ENCODE assay signal across 8 mouse cellular contexts in genomic region chr16:57549061-57550037, GRCm38 (mm10). TPM values are rescaled to one million over a fixed set of nuclear protein-coding genes. Genes with fewer than 3 reads are reported as not detected.
DNase-seq lines count a peak whose midpoint lies in the region; ATAC-seq lines count a peak whose summit lies in the region.

No protein-coding gene starts in this region.

- 1% methylated on average over 43 of the region's 64 CpGs for WGBS in embryonic facial prominence, embryonic 14.5 days
- under 1% methylated on average over 64 of the region's 64 CpGs for WGBS in heart, embryonic 13.5 days
- WGBS in kidney, embryonic 16.5 days = 1% methylated on average over 56 of the region's 64 CpGs
- WGBS in liver, embryonic 15.5 days (ENCODE audit: insufficient replicate concordance) = under 1% methylated on average over 64 of the region's 64 CpGs
- under 1% methylated on average over 64 of the region's 64 CpGs for WGBS in stomach, embryonic 16.5 days

- no peaks in the 10 kb centered on the region for H3K27me3 ChIP-seq in embryonic facial prominence, embryonic 14.5 days (replicated peaks; ENCODE audit: control insufficient read depth, insufficient read depth, low read length)
- no peaks in the 10 kb centered on the region for H3K27me3 ChIP-seq in heart, embryonic 13.5 days (replicated peaks)
- H3K27me3 ChIP-seq in kidney, embryonic 16.5 days (ENCODE audit: insufficient read depth, low read length) = no peaks in the 10 kb centered on the region
- peaks cover 30% of the 10 kb centered on the region for H3K27me3 ChIP-seq in liver, embryonic 15.5 days
- no peaks in the 10 kb centered on the region for H3K27me3 ChIP-seq in stomach, embryonic 16.5 days (ENCODE audit: control insufficient read depth, insufficient read depth, low read length)

- peak overlapping the region; percentile 76 for H3K4me3 ChIP-seq in embryonic facial prominence, embryonic 14.5 days (ENCODE audit: low read depth, low read length)
- peak overlapping the region; percentile 86 for H3K4me3 ChIP-seq in heart, embryonic 13.5 days
- peak overlapping the region; percentile 76 for H3K4me3 ChIP-seq in kidney, embryonic 16.5 days (ENCODE audit: low read length)
- peak overlapping the region; percentile 59 for H3K4me3 ChIP-seq in liver, embryonic 15.5 days (replicated peaks)
- peak overlapping the region; percentile 81 for H3K4me3 ChIP-seq in stomach, embryonic 16.5 days (replicated peaks; ENCODE audit: low read length)

- no peaks in the 10 kb centered on the region for H3K36me3 ChIP-seq in embryonic facial prominence, embryonic 14.5 days (ENCODE audit: control insufficient read depth, insufficient read depth, low read length)
- peaks cover 20% of the 10 kb centered on the region for H3K36me3 ChIP-seq in heart, embryonic 13.5 days
- H3K36me3 ChIP-seq in kidney, embryonic 16.5 days (ENCODE audit: insufficient read depth, low read length) = no peaks in the 10 kb centered on the region
- H3K36me3 ChIP-seq in liver, embryonic 15.5 days (replicated peaks) = no peaks in the 10 kb centered on the region
- H3K36me3 ChIP-seq in stomach, embryonic 16.5 days (ENCODE audit: control insufficient read depth, insufficient read depth, low read length) = no peaks in the 10 kb centered on the region

- peak overlapping the region; percentile 77 for H3K4me2 ChIP-seq in embryonic facial prominence, embryonic 14.5 days (ENCODE audit: low read depth, low read length)
- peak overlapping the region; percentile 85 for H3K4me2 ChIP-seq in heart, embryonic 13.5 days
- H3K4me2 ChIP-seq in kidney, embryonic 16.5 days (replicated peaks; ENCODE audit: low read depth, low read length) = peak overlapping the region; percentile 93
- peak overlapping the region; percentile 72 for H3K4me2 ChIP-seq in liver, embryonic 15.5 days
- peak overlapping the region; percentile 82 for H3K4me2 ChIP-seq in stomach, embryonic 16.5 days (ENCODE audit: low read depth, low read length)

- peak; percentile 71 for DNase-seq in 416B (ENCODE audit: low read depth)
- peak; percentile 90 for DNase-seq in adrenal gland, adult 2 months
- DNase-seq in embryonic facial prominence, embryonic 14.5 days (ENCODE audit: low spot score) = peak; percentile 92
- peak; percentile 84 for DNase-seq in neural tube, embryonic 10.5 days (ENCODE audit: extremely low spot score, low spot score)

- H3K9ac ChIP-seq in embryonic facial prominence, embryonic 14.5 days (ENCODE audit: low read depth, low read length) = peak overlapping the region; percentile 94
- H3K9ac ChIP-seq in heart, embryonic 13.5 days = peak overlapping the region; percentile 99
- peak overlapping the region; percentile 95 for H3K9ac ChIP-seq in kidney, embryonic 16.5 days (replicated peaks; ENCODE audit: low read length)
- H3K9ac ChIP-seq in liver, embryonic 15.5 days = peak overlapping the region; percentile 53
- peak overlapping the region; percentile 100 for H3K9ac ChIP-seq in stomach, embryonic 16.5 days (ENCODE audit: low read length)

- peaks cover 5% of the 10 kb centered on the region for H3K4me1 ChIP-seq in embryonic facial prominence, embryonic 14.5 days (ENCODE audit: control insufficient read depth, insufficient read depth, low read length)
- peaks cover 54% of the 10 kb centered on the region for H3K4me1 ChIP-seq in heart, embryonic 13.5 days
- H3K4me1 ChIP-seq in kidney, embryonic 16.5 days (ENCODE audit: insufficient read depth, low read length) = peaks cover 19% of the 10 kb centered on the region
- H3K4me1 ChIP-seq in liver, embryonic 15.5 days (replicated peaks) = 0 out of 2 replicates have a peak, but pooled peaks cover 6% of the 10 kb centered on the region
- H3K4me1 ChIP-seq in stomach, embryonic 16.5 days (ENCODE audit: control insufficient read depth, insufficient read depth, low read length) = peaks cover 22% of the 10 kb centered on the region

- no peaks in the 10 kb centered on the region for H3K9me3 ChIP-seq in embryonic facial prominence, embryonic 14.5 days (ENCODE audit: control insufficient read depth, low read length)
- H3K9me3 ChIP-seq in heart, embryonic 13.5 days = no peaks in the 10 kb centered on the region
- H3K9me3 ChIP-seq in kidney, embryonic 16.5 days (ENCODE audit: low read length) = no peaks in the 10 kb centered on the region
- H3K9me3 ChIP-seq in liver, embryonic 15.5 days (replicated peaks) = no peaks in the 10 kb centered on the region
- no peaks in the 10 kb centered on the region for H3K9me3 ChIP-seq in stomach, embryonic 16.5 days (replicated peaks; ENCODE audit: control insufficient read depth, low read length)

- peak overlapping the region; percentile 81 for H3K27ac ChIP-seq in embryonic facial prominence, embryonic 14.5 days (replicated peaks; ENCODE audit: low read depth, low read length)
- peak overlapping the region; percentile 92 for H3K27ac ChIP-seq in heart, embryonic 13.5 days (replicated peaks)
- peak overlapping the region; percentile 61 for H3K27ac ChIP-seq in kidney, embryonic 16.5 days (ENCODE audit: low read length)
- no peak overlapping the region for H3K27ac ChIP-seq in liver, embryonic 15.5 days (replicated peaks)
- peak overlapping the region; percentile 92 for H3K27ac ChIP-seq in stomach, embryonic 16.5 days (ENCODE audit: low read length)

- ATAC-seq in embryonic facial prominence, embryonic 14.5 days (ENCODE audit: low read depth) = peak; percentile 96
- ATAC-seq in heart, embryonic 13.5 days (ENCODE audit: extremely low read depth, insufficient number of reproducible peaks, low FRiP score, low TSS enrichment) = peak; percentile 87
- peak; percentile 97 for ATAC-seq in kidney, embryonic 16.5 days (ENCODE audit: low FRiP score, low TSS enrichment)
- ATAC-seq in liver, embryonic 15.5 days (ENCODE audit: insufficient read depth) = peak; percentile 72
- peak; percentile 96 for ATAC-seq in stomach, embryonic 16.5 days (ENCODE audit: insufficient read depth, low FRiP score)

RNA-seq across cellular contexts. Expression of gene Cmss1, which starts 57.3 kb away (rescaled TPM):
- 10 to 100 TPM; 14.3 to 19.6 TPM for total RNA-seq in adrenal gland, adult 2 months (2021)
- 9.7 and 11.4 TPM in 2 replicates for polyA plus RNA-seq in adrenal gland, adult 2 months (2012; rRNA removed)
- polyA plus RNA-seq in embryonic facial prominence, embryonic 14.5 days (2014; fragmentation: Nextera tagmentation; extraction: Ambion mirVana) = 33.5 and 40.6 TPM in 2 replicates
- polyA plus RNA-seq in heart, embryonic 13.5 days (2015; fragmentation: Nextera tagmentation; extraction: Ambion mirVana) = 32.2 and 33.9 TPM in 2 replicates
- 51.4 and 56.3 TPM in 2 replicates for polyA plus RNA-seq in kidney, embryonic 16.5 days (2015; fragmentation: Nextera tagmentation; extraction: Ambion mirVana)
- polyA plus RNA-seq in liver, embryonic 15.5 days (2015; fragmentation: Nextera tagmentation; extraction: Ambion mirVana) = 21.8 and 22.7 TPM in 2 replicates
- polyA plus RNA-seq in stomach, embryonic 16.5 days (2015; fragmentation: Nextera tagmentation; extraction: Ambion mirVana) = 35.3 and 39.5 TPM in 2 replicates
